Mouse (Mus musculus): Measurements from ENCODE around the gene Frs2. TPM values are rescaled to one million over a fixed set of nuclear protein-coding genes. Genes with fewer than 3 reads are reported as not detected.

Gene Frs2
- polyA plus RNA-seq, 1 experiment from 2014 or later, result 16.8 TPM

DNA sequence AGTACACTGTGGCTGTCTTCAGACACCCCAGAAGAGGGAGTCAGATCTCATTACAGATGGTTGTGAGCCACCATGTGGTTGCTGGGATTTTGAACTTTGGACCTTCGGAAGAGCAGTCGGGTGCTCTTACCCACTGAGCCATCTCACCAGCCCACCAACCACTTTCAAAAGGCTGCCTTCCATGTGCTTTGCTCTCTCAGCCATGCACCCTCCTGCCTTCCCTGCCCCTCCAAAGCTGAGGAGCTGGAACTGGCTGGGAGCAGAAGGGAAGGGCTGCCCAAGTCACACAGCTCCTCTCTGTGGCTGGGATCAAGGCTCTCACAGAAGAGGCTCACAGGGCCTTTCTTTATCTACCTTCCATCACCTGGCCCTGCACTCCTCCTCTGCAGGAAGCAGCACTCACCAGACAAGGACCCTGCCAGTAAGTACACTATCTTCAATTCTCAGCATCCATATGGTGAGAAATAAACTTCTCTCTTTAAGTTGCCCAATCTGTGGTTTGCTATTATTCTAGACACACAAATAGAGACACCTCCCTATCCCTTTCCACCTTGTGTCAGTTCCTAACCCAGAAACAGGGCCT lies 51.1 kb downstream of the Frs2 start:
- no peak overlapping the region for H3K4me3 ChIP-seq (replicated peaks)
- H3K4me2 ChIP-seq (replicated peaks), result no peak overlapping the region
- no peak overlapping the region for H3K27ac ChIP-seq
- WGBS, result 87% methylated on average over 2 of the region's 2 CpGs
- H3K9ac ChIP-seq, result no peak overlapping the region
- no peaks in the 10 kb centered on the region for H3K36me3 ChIP-seq
- peaks cover 10% of the 10 kb centered on the region for H3K4me1 ChIP-seq (replicated peaks)
- H3K9me3 ChIP-seq, result no peaks in the 10 kb centered on the region
- H3K27me3 ChIP-seq (replicated peaks), result no peaks in the 10 kb centered on the region
- ATAC-seq, result peak; percentile 29; the same call in 1 of the 2 replicates

DNA sequence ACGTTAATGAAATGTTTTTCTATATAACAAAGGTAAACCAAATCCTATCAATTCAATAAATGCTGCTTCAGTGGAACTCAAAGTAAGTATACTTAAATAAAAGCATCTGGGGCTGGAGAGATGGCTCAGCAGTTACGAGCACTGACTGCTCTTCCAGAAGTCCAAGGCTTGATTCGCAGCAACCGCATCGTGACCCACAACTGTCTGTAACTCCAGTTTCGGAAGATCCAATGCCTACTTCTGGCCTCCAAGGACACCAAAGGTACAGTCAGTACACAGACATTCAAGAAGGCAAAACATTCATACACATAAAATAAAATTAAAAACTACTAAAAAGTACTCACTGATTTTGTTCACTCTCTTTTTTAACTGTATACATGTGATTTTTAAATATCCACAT lies 52.2 kb downstream of the Frs2 start:
- ATAC-seq, result no peak
- Histone ChIP-seq H3K4me3 (replicated peaks) (no peak overlapping the region), H3K27me3 (replicated peaks) (no peaks in the 10 kb centered on the region), H3K27ac (no peak overlapping the region), H3K9me3 (no peaks in the 10 kb centered on the region), H3K9ac (no peak overlapping the region), H3K4me1 (replicated peaks) (peaks cover 10% of the 10 kb centered on the region), H3K36me3 (no peaks in the 10 kb centered on the region), H3K4me2 (replicated peaks) (no peak overlapping the region)
- 87% methylated on average over 6 of the region's 6 CpGs for WGBS

DNA sequence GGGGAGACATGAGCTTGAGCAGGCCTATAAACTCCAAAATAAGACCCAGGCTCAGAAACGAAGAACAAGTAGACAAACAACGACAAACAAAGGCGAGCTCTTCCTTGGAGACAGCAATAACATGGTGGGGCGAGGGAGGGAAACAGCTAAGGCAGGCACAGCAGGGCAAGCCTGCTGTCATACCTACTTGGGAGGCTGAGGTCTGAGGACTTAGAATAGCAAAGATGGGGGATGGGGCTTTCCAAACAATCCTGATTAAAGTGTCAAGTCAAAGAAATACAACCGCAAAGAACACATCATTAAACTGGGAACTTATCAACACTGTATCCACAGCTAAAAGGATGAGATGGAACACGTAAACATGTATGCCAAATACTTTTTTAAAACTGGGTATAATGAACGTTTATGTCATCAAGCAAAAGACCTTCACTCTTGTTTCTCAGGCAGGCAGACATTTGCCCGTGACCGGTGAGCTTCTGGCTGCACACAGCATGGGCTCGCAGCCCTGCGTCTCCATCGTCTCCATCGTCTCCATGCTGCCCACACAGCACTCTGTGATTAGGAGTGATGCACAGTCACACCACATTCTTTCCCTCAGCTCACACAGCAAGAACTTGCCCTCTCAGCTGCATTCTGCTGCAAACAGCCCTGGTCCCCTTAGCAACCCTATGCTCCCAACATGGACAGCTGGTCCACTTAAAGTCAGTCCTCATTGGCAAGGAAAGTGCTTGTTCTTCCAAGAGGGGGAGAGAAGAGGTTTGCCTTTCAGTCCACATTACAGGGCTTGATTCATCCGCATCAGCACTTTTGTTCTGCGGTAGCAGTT lies 53.6 kb downstream of the Frs2 start:
- Histone ChIP-seq H3K9me3 (no peaks in the 10 kb centered on the region), H3K36me3 (no peaks in the 10 kb centered on the region), H3K27me3 (replicated peaks) (no peaks in the 10 kb centered on the region), H3K9ac (no peak overlapping the region), H3K4me1 (replicated peaks) (peaks cover 10% of the 10 kb centered on the region), H3K4me3 (replicated peaks) (no peak overlapping the region), H3K4me2 (replicated peaks) (no peak overlapping the region), H3K27ac (no peak overlapping the region)
- 42% methylated on average over 15 of the region's 15 CpGs for WGBS
- ATAC-seq, result peak; percentile 64

DNA sequence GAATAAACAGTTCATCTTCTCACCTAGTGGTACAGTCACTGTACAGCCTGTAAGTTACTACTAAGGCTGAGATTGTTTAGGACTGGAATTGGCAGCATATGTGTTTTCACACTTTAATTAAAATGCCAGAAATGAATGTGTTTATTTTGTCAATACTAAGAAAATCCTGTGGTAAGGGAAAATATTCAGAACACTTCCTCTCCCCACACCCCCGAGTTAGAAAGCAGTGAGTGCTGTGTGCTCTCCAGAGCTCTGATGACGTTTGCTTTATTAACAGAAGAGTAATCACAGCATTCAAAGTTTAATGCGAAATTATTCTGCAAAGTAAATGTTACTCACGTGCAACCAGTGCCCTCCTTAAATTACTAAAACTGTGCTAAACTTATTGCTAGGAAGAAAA lies 58.7 kb downstream of the Frs2 start:
- no peaks in the 10 kb centered on the region for H3K9me3 ChIP-seq
- peaks cover 3% of the 10 kb centered on the region; the same call in 1 of the 2 replicates for H3K4me1 ChIP-seq (replicated peaks)
- no peak overlapping the region for H3K9ac ChIP-seq
- no peak overlapping the region for H3K27ac ChIP-seq
- H3K36me3 ChIP-seq, result no peaks in the 10 kb centered on the region
- H3K4me3 ChIP-seq (replicated peaks), result no peak overlapping the region
- WGBS, result 67% methylated on average over 4 of the region's 4 CpGs
- no peak overlapping the region for H3K4me2 ChIP-seq (replicated peaks)
- ATAC-seq, result no peak
- H3K27me3 ChIP-seq (replicated peaks), result no peaks in the 10 kb centered on the region

DNA sequence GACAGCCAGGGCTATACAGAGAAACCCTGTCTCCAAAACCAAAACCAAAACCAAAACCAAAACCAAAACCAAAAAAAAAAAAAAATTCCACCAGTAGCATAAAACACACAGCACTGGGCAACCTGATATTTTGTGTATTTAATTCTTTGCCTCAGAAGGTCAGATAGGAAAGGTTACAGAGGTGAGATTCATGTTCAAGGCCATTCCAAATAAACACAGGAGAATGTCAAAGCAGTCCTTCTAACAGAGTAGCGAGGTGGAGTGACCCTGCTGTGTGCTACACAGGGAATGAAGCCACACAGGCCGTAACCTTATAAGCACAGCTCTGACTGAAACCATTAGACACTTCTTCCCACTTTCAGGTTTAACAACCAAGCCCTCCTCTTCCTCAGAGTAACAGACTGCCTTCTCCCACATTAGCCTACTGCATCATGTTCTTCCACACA lies 66.4 kb downstream of the Frs2 start:
- Histone ChIP-seq H3K4me1 (replicated peaks) (no peaks in the 10 kb centered on the region), H3K4me3 (replicated peaks) (no peak overlapping the region), H3K27ac (no peak overlapping the region), H3K9ac (no peak overlapping the region), H3K4me2 (replicated peaks) (no peak overlapping the region), H3K36me3 (peaks cover 16% of the 10 kb centered on the region; the same call in 1 of the 2 replicates), H3K9me3 (no peaks in the 10 kb centered on the region), H3K27me3 (replicated peaks) (no peaks in the 10 kb centered on the region)
- WGBS, result 80% methylated on average over 2 of the region's 2 CpGs
- no peak for ATAC-seq

DNA sequence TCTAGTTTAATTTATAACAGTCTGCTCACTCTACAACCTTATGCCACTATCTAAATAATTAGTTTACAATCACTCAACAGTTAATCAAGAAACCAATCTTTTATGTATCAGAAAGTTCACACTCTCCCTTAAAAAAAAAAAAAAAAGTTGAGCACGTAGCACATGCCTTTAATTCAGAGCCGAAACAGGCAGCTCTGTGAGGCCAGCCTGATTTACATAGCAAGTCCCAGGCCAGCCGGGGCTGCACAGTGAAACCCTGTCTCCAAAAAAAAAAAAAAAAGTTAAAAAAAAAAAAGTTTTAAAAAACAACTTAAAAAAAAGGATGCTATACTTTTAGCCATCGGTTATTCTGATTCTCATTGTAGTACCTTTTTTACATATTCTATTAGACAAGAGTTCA lies 67.0 kb downstream of the Frs2 start:
- Histone ChIP-seq H3K9ac (no peak overlapping the region), H3K4me3 (replicated peaks) (no peak overlapping the region), H3K36me3 (peaks cover 23% of the 10 kb centered on the region), H3K9me3 (no peaks in the 10 kb centered on the region), H3K27me3 (replicated peaks) (no peaks in the 10 kb centered on the region), H3K27ac (no peak overlapping the region), H3K4me2 (replicated peaks) (no peak overlapping the region), H3K4me1 (replicated peaks) (no peaks in the 10 kb centered on the region)
- no peak for ATAC-seq
- WGBS, result 81% methylated on average over 4 of the region's 4 CpGs

DNA sequence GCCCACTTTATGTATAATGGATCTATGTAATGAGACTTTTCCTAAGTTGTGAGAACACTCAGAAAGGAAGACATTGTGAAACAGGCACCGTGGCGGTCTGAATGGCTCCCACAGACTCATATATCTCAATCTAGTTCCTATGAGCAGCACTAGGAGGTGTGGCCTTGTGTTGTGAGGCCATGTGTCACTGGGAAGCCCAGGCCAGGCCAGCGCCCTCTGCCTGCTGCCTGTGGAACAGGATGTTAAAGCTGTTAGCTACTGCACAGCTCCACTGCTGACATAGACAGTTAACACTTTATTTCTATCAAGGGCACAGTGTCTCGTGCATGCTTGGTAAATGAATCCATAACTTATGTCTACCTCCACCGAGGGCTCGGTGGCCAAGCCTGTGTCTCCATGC lies 70.0 kb downstream of the Frs2 start:
- Histone ChIP-seq H3K4me2 (replicated peaks) (no peak overlapping the region), H3K4me3 (replicated peaks) (no peak overlapping the region), H3K27me3 (replicated peaks) (no peaks in the 10 kb centered on the region), H3K36me3 (peaks cover 36% of the 10 kb centered on the region), H3K27ac (no peak overlapping the region), H3K4me1 (replicated peaks) (no peaks in the 10 kb centered on the region), H3K9ac (no peak overlapping the region), H3K9me3 (no peaks in the 10 kb centered on the region)
- WGBS, result 79% methylated on average over 6 of the region's 6 CpGs
- ATAC-seq, result peak; percentile 60

DNA sequence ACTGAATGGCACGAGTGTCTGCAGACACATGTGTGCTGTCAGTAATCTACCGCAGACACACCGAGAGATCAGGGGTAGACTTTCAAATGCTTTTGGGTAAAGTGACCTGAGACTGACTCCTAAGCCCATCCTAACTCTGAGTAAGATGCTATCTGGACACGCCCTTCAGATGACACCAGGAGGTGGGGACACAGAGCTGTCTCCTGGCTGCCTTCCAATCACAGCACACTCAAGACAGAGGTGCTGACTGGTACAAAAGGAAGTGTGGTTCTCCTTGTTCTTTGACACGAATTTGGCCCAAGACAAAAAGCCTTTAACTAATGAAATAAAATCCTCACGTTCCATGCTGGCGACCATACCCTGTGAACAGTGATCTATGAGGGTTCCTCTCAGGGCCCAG lies 75.2 kb downstream of the Frs2 start:
- Histone ChIP-seq H3K4me2 (replicated peaks) (no peak overlapping the region), H3K27me3 (replicated peaks) (no peaks in the 10 kb centered on the region), H3K4me3 (replicated peaks) (no peak overlapping the region), H3K4me1 (replicated peaks) (no peaks in the 10 kb centered on the region), H3K27ac (no peak overlapping the region), H3K9ac (no peak overlapping the region), H3K9me3 (no peaks in the 10 kb centered on the region), H3K36me3 (peaks cover 34% of the 10 kb centered on the region)
- ATAC-seq, result no peak
- 87% methylated on average over 7 of the region's 7 CpGs for WGBS

DNA sequence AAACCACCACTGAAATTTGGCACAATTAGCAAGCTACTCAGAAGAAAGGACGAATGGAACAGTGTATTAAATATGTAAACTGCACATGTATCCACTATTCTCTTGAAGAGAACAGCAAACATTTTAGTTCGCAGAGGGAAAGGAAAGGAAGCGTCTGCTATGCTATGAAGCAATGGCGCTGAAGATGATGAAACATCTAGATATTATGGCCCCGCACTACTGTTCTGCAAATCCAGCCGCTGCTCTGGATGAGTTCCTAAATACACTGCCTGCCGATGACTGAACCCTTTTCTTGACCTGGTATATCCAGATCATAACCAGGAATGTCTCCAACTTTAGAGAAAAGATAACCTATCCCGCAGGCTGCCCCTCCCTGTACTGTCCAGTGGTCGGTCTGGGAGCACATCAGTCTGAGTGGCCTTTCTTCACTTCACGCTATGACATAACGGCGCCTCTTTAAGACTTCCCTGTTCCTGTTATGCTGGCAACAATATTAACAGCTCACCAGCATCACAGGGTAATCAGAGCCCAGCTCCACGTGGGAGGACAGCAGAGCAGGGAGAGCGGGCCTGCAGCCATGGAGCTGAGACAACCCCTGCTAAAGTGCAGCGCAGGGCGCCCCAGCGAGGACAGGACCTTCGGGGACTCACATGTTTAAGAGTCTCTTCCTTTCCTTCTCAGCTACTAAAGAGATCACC lies 76.0 kb downstream of the Frs2 start:
- Histone ChIP-seq H3K9ac (no peak overlapping the region), H3K9me3 (no peaks in the 10 kb centered on the region), H3K27ac (no peak overlapping the region), H3K27me3 (replicated peaks) (no peaks in the 10 kb centered on the region), H3K4me2 (replicated peaks) (no peak overlapping the region), H3K4me3 (replicated peaks) (no peak overlapping the region), H3K36me3 (peaks cover 34% of the 10 kb centered on the region), H3K4me1 (replicated peaks) (no peaks in the 10 kb centered on the region)
- ATAC-seq, result no peak
- 91% methylated on average over 18 of the region's 18 CpGs for WGBS

DNA sequence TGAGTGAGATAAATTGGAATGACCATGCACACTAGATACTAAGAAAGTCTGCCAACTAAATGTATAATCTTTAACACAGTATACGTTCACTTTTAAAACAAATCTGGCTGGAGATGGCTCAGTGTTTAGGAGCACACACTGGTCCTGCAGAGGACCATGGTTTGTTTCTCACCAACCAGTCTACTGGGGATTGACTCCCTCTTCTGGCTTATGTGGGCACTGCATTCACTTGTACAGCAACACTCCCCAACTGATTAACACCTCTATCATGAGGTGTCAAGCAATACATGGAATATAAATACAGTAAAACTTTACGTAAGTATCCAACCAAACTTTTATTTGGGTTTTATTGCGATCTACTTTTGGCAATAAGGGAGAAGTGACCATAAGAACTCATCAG lies 79.2 kb downstream of the Frs2 start:
- H3K36me3 ChIP-seq, result peaks cover 22% of the 10 kb centered on the region
- no peak overlapping the region for H3K27ac ChIP-seq
- no peaks in the 10 kb centered on the region for H3K27me3 ChIP-seq (replicated peaks)
- no peaks in the 10 kb centered on the region for H3K9me3 ChIP-seq
- no peak overlapping the region for H3K9ac ChIP-seq
- no peak overlapping the region for H3K4me3 ChIP-seq (replicated peaks)
- H3K4me1 ChIP-seq (replicated peaks), result no peaks in the 10 kb centered on the region
- no peak overlapping the region for H3K4me2 ChIP-seq (replicated peaks)
- no peak for ATAC-seq
- 88% methylated on average over 3 of the region's 3 CpGs for WGBS

DNA sequence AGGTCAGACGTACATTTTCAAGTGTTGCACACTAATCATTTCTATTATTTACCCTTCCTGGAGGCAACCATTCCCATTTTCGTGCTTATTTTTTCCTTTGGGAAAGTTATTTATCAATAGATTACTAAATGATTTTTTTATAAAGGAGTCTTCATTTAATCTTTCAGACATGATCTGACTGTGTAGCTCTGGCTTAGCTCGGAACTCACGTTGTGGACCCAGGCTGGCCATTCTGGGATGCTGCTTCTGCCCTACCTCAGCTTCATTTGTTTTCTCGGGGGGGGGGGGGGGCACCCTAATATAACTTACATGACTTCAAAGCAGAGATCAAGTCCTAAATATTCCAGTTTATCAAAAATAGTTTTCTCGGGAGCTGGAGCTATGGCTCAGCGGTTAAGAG lies 84.3 kb downstream of the Frs2 start:
- no peaks in the 10 kb centered on the region for H3K9me3 ChIP-seq
- 0 out of 2 replicates have a peak, but pooled peaks cover 3% of the 10 kb centered on the region for H3K4me1 ChIP-seq (replicated peaks)
- H3K4me3 ChIP-seq (replicated peaks), result peak overlapping the region; percentile 90
- H3K27ac ChIP-seq, result peak overlapping the region; percentile 77
- peaks cover 8% of the 10 kb centered on the region for H3K36me3 ChIP-seq
- no peaks in the 10 kb centered on the region for H3K27me3 ChIP-seq (replicated peaks)
- H3K9ac ChIP-seq, result no peak overlapping the region
- peak overlapping the region; percentile 54 for H3K4me2 ChIP-seq (replicated peaks)
- 5% methylated on average over 7 of the region's 7 CpGs for WGBS
- peak; percentile 52 for ATAC-seq

DNA sequence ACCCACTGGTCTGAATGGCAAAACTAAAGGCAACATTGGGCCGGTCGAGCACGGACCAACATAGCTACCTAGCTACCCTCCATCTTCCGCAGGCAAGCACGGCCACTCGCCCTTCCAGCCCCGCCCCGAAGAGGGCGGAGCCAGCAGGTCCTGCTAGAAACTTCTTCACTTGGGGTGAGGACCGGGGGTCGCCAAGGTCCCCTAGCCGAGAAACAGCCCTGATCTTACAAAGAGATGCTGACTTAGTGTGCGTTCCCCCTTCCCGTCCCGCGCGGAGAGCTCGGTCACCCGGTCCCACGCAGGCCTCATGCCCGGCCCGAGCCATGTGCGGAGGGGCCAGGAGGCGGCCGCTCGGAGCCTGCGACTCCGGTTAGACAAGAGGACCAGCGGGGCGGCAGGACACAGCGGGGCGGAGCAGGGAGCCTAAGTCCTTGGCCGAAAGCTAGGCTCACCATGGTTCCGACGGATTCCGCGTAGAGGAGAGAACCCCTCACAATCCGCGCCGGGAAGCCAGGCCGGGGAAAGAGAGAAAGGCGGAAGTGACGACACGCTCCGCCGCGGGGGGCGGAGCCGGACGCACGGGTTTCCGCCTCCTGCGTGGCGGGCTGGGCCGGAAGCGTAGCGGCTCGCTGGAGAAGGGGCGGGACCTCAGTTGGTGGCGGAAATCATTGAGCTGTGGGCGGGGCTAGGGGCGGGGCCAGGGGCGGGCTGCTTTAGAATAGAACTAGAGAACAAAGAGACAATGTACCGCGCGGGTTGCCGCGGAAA lies 84.9 kb downstream of the Frs2 start, which contains the start of gene Cct2:
Gene Cct2, minus strand, starts transcription at position 561 of the 768 bp plus-strand sequence.
- H3K4me1 ChIP-seq (replicated peaks), result 0 out of 2 replicates have a peak, but pooled peaks cover 3% of the 10 kb centered on the region
- peak within 1 kb of the TSS; percentile 73 for H3K4me2 ChIP-seq (replicated peaks)
- WGBS, result under 1% methylated on average over 68 of the region's 68 CpGs
- H3K4me3 ChIP-seq (replicated peaks), result peak within 1 kb of the TSS; percentile 90
- ATAC-seq, result peak; percentile 97
- peak within 1 kb of the TSS; percentile 78 for H3K27ac ChIP-seq
- no peaks in the 10 kb centered on the region for H3K27me3 ChIP-seq (replicated peaks)
- H3K36me3 ChIP-seq, result peaks cover 14% of the 10 kb centered on the region
- H3K9ac ChIP-seq, result peak within 1 kb of the TSS; percentile 84
- no peaks in the 10 kb centered on the region for H3K9me3 ChIP-seq
